Mouse (Mus musculus) olfactory bulb, adult 2 months (tissue): ENCODE measurements at regions not wholly inside any gene's neighbourhood (a gene's known extent, or its start where the extent isn't known, plus 50 kb on each side); places are given as distances from the start of the nearest gene placed in this dataset.
A peak's percentile ranks its signal among the peaks of the same experiment; 100 is the strongest.

Source experiments
- H3K27ac ChIP-seq: fragments of 200-500 bp; 2 replicates; pipeline ENCODE4 v1.5.1; 2012; ENCODE audit warnings: low read depth, low read length; ENCODE audit not compliant: insufficient read depth
- H3K4me1 ChIP-seq: fragments of 200-500 bp; 2 replicates; pipeline ENCODE4 v1.6.1; 2012; ENCODE audit warnings: low read length; ENCODE audit not compliant: control insufficient read depth, insufficient read depth
- H3K4me3 ChIP-seq: fragments of 200-500 bp; 2 replicates; pipeline ENCODE4 v1.5.1; 2012; ENCODE audit warnings: mild to moderate bottlenecking, low read depth, low read length, moderate library complexity; ENCODE audit not compliant: insufficient read depth
- CTCF ChIP-seq: fragments of 200-500 bp; IDR thresholded peaks from 2 replicates; pipeline ENCODE4 v1.5.1; 2012; ENCODE audit warnings: low read depth, mild to moderate bottlenecking, low read length, moderate library complexity; ENCODE audit not compliant: insufficient read depth
- POLR2A ChIP-seq: fragments of 200-500 bp; IDR thresholded peaks from 2 replicates; pipeline ENCODE4 v1.6.1; 2012; ENCODE audit warnings: mild to moderate bottlenecking, low read depth, low read length, moderate library complexity; ENCODE audit not compliant: insufficient read depth
- WGBS: fragments of 180-500 bp; shearing (Covaris S2); methylation state at CpG from one replicate; pipeline ENCODE4 v1.1.7; 2018; 5-methylcytosine and 5-hydroxymethylcytosine counted together

GRCm38 (mm10) chr15:51687007-51687540 is 2197.6 kb upstream of the Gm7489 start:
- WGBS, result 88% methylated on average over 13 of the region's 13 CpGs

GRCm38 (mm10) chr15:51689498-51689897 is 2195.2 kb upstream of the Gm7489 start:
- H3K4me1 ChIP-seq, result peaks cover 2% of the 10 kb centered on the region; the same call in 1 of the 2 replicates
- WGBS, result 51% methylated on average over 1 of the region's 1 CpGs
- H3K4me3 ChIP-seq, result no peak overlapping the region
- no peak overlapping the region for H3K27ac ChIP-seq
- no peak for TF ChIP-seq POLR2A
- no peak for TF ChIP-seq CTCF

More at GRCm38 (mm10) chr15:51687007-51687540, 2197.6 kb upstream of the Gm7489 start:
- TF ChIP-seq CTCF, result no peak
- TF ChIP-seq POLR2A, result no peak
- Histone ChIP-seq H3K4me1 (peaks cover 2% of the 10 kb centered on the region; the same call in 1 of the 2 replicates), H3K4me3 (no peak overlapping the region), H3K27ac (no peak overlapping the region)

- no peaks in the 10 kb centered on the region for H3K4me1 ChIP-seq
- 84% methylated on average over 4 of the region's 4 CpGs for WGBS
- TF ChIP-seq CTCF, result no peak
- no peak for TF ChIP-seq POLR2A
- H3K27ac ChIP-seq, result no peak overlapping the region
- H3K4me3 ChIP-seq, result no peak overlapping the region
These were observed 2192.0 kb upstream of the Gm7489 start for GRCm38 (mm10) chr15:51692671-51693070.

- TF ChIP-seq POLR2A (no peak), CTCF (no peak)
- 21% methylated on average over 11 of the region's 11 CpGs for WGBS
- H3K4me1 ChIP-seq, result no peaks in the 10 kb centered on the region
- no peak overlapping the region for H3K27ac ChIP-seq
- no peak overlapping the region for H3K4me3 ChIP-seq
These were observed 2188.2 kb upstream of the Gm7489 start for GRCm38 (mm10) chr15:51696344-51697016.

GRCm38 (mm10) chr15:51704198-51704597 is 2180.5 kb upstream of the Gm7489 start:
- 98% methylated on average over 1 of the region's 1 CpGs for WGBS
- TF ChIP-seq CTCF (no peak), POLR2A (no peak)
- no peak overlapping the region for H3K27ac ChIP-seq
- H3K4me1 ChIP-seq, result no peaks in the 10 kb centered on the region
- no peak overlapping the region for H3K4me3 ChIP-seq

- H3K4me1 ChIP-seq, result peaks cover 8% of the 10 kb centered on the region
- TF ChIP-seq POLR2A (no peak), CTCF (no peak)
- 30% methylated on average over 13 of the region's 13 CpGs for WGBS
- 0 out of 2 replicates have a peak overlapping the region, but pooled peaks have one; percentile 42 for H3K27ac ChIP-seq
- no peak overlapping the region for H3K4me3 ChIP-seq
These were observed 2174.6 kb upstream of the Gm7489 start for GRCm38 (mm10) chr15:51709871-51710655.

- TF ChIP-seq POLR2A (no peak), CTCF (no peak)
- Histone ChIP-seq H3K4me3 (no peak overlapping the region), H3K4me1 (no peaks in the 10 kb centered on the region), H3K27ac (no peak overlapping the region)
- 39% methylated on average over 9 of the region's 9 CpGs for WGBS
These were observed 2163.8 kb upstream of the Gm7489 start for GRCm38 (mm10) chr15:51720873-51721308.

- 78% methylated on average over 5 of the region's 5 CpGs for WGBS
- TF ChIP-seq POLR2A (no peak), CTCF (no peak)
- H3K27ac ChIP-seq, result no peak overlapping the region
- no peaks in the 10 kb centered on the region for H3K4me1 ChIP-seq
- H3K4me3 ChIP-seq, result no peak overlapping the region
These were observed 2163.3 kb upstream of the Gm7489 start for GRCm38 (mm10) chr15:51721363-51721762.

GRCm38 (mm10) chr15:51724127-51724526 is 2160.6 kb upstream of the Gm7489 start:
- 79% methylated on average over 7 of the region's 7 CpGs for WGBS

More at GRCm38 (mm10) chr15:51724127-51724526, 2160.6 kb upstream of the Gm7489 start:
- H3K4me1 ChIP-seq, result no peaks in the 10 kb centered on the region
- TF ChIP-seq CTCF, result no peak
- no peak for TF ChIP-seq POLR2A
- H3K27ac ChIP-seq, result no peak overlapping the region
- H3K4me3 ChIP-seq, result no peak overlapping the region
